Mouse (Mus musculus): ENCODE measurements at regions not wholly inside any gene's neighbourhood (a gene's known extent, or its start where the extent isn't known, plus 50 kb on each side); places are given as distances from the start of the nearest gene placed in this dataset.
A peak's percentile ranks its signal among the peaks of the same experiment; 100 is the strongest.
"Not testable (repeated sequence)": the region's sequence is repeated elsewhere in the genome, so short reads cannot be mapped to it uniquely, and the experiment has no call there.

DNA sequence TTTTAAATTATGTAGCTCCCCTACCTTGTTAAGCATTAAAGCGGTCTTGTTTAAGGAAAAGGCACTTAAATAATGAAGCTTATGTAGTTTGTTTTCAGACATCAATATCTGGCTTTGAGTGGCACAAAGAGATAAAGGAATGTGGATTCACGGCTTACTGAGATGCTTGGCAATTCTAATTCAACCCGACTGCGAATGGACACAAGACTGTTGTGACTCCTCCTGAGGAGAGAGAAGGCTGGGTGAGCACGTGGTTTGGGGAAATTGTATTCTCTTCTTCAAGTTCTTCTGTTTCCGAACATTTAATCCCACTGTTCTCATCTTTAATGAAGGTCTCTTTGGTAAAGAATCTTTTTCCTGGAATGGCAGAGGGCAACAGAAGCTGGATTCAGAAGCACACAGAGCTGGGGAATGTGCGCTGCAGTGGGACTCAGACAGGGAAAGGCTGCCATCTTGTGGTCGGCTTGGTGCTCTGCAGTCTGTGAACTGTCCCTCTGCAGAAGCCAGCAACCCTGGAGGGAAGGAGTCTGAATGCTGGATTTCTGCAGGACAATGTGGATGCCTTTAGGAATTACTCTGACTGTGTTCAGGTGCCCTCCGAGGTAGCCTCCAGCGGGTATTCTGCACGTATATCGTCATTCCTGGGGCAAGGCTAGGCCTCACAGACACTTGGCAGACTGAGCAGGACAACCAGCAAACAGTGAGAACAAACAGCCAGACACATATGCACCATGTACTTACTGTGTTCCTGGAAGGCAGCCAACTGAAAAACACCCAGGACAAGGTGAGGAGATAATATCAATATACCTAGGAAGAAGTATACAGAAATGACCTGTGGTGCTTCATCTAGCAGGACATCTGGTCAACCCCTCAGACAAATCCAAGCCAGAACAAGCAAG, 54.0 kb upstream of the Pax1 start:
- Histone ChIP-seq H3K4me3 (ENCODE audit: low read length) (no peak overlapping the region), H3K27ac (ENCODE audit: low read depth, low read length) (no peak overlapping the region), H3K4me2 (ENCODE audit: low read length) (peak overlapping the region; percentile 22; the same call in 1 of the 2 replicates), H3K9me3 (ENCODE audit: control insufficient read depth, low read length) (no peaks in the 10 kb centered on the region), H3K36me3 (ENCODE audit: control insufficient read depth, insufficient read depth, low read length) (no peaks in the 10 kb centered on the region), H3K9ac (ENCODE audit: low read depth, low read length) (no peak overlapping the region), H3K4me1 (ENCODE audit: control insufficient read depth, insufficient read depth, low read depth, low read length) (no peaks in the 10 kb centered on the region), H3K27me3 (replicated peaks; ENCODE audit: control insufficient read depth, insufficient read depth, low read length) (peaks cover 18% of the 10 kb centered on the region)
- 15% methylated on average over 12 of the region's 12 CpGs for WGBS
- ATAC-seq = peak; percentile 97

GRCm38 (mm10) chr2:147306728-147307127, 55.0 kb upstream of the Pax1 start:
- H3K4me3 ChIP-seq (ENCODE audit: low read length) = no peak overlapping the region
- 87% methylated on average over 6 of the region's 6 CpGs for WGBS
- H3K36me3 ChIP-seq (ENCODE audit: control insufficient read depth, insufficient read depth, low read length) = no peaks in the 10 kb centered on the region
- peaks cover 18% of the 10 kb centered on the region for H3K27me3 ChIP-seq (replicated peaks; ENCODE audit: control insufficient read depth, insufficient read depth, low read length)
- ATAC-seq = no peak
- no peak overlapping the region for H3K9ac ChIP-seq (ENCODE audit: low read depth, low read length)
- H3K4me1 ChIP-seq (ENCODE audit: control insufficient read depth, insufficient read depth, low read depth, low read length) = no peaks in the 10 kb centered on the region
- H3K27ac ChIP-seq (ENCODE audit: low read depth, low read length) = no peak overlapping the region
- no peak overlapping the region for H3K4me2 ChIP-seq (ENCODE audit: low read length)
- H3K9me3 ChIP-seq (ENCODE audit: control insufficient read depth, low read length) = no peaks in the 10 kb centered on the region

DNA sequence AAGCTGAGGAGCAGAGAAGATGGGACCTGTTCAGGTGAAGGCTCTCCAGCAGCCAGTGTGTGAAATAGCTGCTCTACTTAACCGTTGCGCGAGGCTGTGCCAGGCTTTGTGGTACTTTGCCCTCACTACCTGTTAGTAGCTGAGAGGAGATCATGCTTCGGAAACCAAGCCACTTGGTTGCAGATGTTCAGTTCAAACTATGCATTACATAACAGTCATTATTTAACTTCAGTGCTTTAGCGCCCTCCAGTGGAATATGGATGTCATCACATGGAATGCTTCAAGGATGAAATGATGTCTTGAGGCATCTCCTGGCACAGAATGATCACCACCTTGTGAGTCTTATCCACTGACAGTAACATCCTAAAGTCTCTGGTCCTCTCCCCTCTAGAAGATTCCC, 56.5 kb upstream of the Pax1 start:
- Histone ChIP-seq H3K27ac (ENCODE audit: low read depth, low read length) (no peak overlapping the region), H3K36me3 (ENCODE audit: control insufficient read depth, insufficient read depth, low read length) (no peaks in the 10 kb centered on the region), H3K4me3 (ENCODE audit: low read length) (no peak overlapping the region), H3K4me2 (ENCODE audit: low read length) (no peak overlapping the region), H3K9ac (ENCODE audit: low read depth, low read length) (no peak overlapping the region), H3K27me3 (replicated peaks; ENCODE audit: control insufficient read depth, insufficient read depth, low read length) (peaks cover 16% of the 10 kb centered on the region), H3K9me3 (ENCODE audit: control insufficient read depth, low read length) (no peaks in the 10 kb centered on the region), H3K4me1 (ENCODE audit: control insufficient read depth, insufficient read depth, low read depth, low read length) (no peaks in the 10 kb centered on the region)
- ATAC-seq = no peak; the same call in 1 of the 2 replicates
- 28% methylated on average over 5 of the region's 5 CpGs for WGBS

DNA sequence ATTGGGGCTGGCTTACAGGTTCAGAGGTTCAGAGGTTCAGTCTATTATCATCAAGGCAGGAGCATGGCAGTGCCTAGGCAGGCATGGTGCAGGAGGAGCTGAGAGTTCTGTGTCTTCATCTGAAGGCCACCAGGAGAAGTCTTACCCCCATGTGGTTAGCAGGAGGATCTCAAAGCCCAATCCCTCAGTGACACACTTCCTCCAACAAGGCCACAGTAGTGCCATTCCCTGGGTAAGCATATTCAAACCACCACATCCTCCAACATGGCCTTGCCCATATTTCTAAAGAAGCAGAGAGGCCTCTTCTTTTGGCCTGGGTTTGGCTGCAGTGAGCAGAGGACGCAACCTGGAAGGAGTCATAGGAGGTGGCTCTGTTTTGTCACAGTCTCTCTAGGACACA, 61.2 kb upstream of the Pax1 start:
- Histone ChIP-seq H3K4me1 (ENCODE audit: control insufficient read depth, insufficient read depth, low read depth, low read length) (peaks cover 13% of the 10 kb centered on the region; the same call in 1 of the 2 replicates), H3K27ac (ENCODE audit: low read depth, low read length) (no peak overlapping the region), H3K9me3 (ENCODE audit: control insufficient read depth, low read length) (no peaks in the 10 kb centered on the region), H3K36me3 (ENCODE audit: control insufficient read depth, insufficient read depth, low read length) (no peaks in the 10 kb centered on the region), H3K4me2 (ENCODE audit: low read length) (no peak overlapping the region), H3K27me3 (replicated peaks; ENCODE audit: control insufficient read depth, insufficient read depth, low read length) (peaks cover 2% of the 10 kb centered on the region; the same call in 1 of the 2 replicates), H3K9ac (ENCODE audit: low read depth, low read length) (no peak overlapping the region), H3K4me3 (ENCODE audit: low read length) (no peak overlapping the region)
- no peak for ATAC-seq
- 95% methylated on average over 1 of the region's 1 CpGs for WGBS

DNA sequence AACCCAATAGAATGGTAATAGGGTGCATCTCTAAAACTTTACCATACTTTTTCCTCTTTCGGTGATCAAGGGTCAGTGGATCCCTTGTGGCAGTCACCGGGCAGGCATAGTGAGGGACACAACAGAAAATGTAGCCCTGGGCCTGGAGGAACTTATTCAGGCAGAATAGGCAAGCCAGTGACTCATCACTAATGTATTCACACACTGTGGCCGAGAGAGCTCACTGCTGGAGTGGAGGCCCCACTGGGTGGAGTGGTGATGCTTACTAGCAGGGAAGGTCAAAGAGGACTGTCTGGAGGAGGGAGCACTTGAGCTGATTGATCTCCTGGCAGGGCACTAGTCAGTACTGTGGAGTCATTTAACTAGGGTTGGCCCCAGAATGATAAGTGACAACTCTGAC, 62.4 kb upstream of the Pax1 start:
- peaks cover 13% of the 10 kb centered on the region; the same call in 1 of the 2 replicates for H3K4me1 ChIP-seq (ENCODE audit: control insufficient read depth, insufficient read depth, low read depth, low read length)
- no peak overlapping the region for H3K4me3 ChIP-seq (ENCODE audit: low read length)
- H3K27ac ChIP-seq (ENCODE audit: low read depth, low read length) = no peak overlapping the region
- H3K27me3 ChIP-seq (replicated peaks; ENCODE audit: control insufficient read depth, insufficient read depth, low read length) = peaks cover 2% of the 10 kb centered on the region; the same call in 1 of the 2 replicates
- H3K9ac ChIP-seq (ENCODE audit: low read depth, low read length) = no peak overlapping the region
- no peak overlapping the region for H3K4me2 ChIP-seq (ENCODE audit: low read length)
- 62% methylated on average over 3 of the region's 3 CpGs for WGBS
- no peak for ATAC-seq
- no peaks in the 10 kb centered on the region for H3K9me3 ChIP-seq (ENCODE audit: control insufficient read depth, low read length)
- H3K36me3 ChIP-seq (ENCODE audit: control insufficient read depth, insufficient read depth, low read length) = no peaks in the 10 kb centered on the region

DNA sequence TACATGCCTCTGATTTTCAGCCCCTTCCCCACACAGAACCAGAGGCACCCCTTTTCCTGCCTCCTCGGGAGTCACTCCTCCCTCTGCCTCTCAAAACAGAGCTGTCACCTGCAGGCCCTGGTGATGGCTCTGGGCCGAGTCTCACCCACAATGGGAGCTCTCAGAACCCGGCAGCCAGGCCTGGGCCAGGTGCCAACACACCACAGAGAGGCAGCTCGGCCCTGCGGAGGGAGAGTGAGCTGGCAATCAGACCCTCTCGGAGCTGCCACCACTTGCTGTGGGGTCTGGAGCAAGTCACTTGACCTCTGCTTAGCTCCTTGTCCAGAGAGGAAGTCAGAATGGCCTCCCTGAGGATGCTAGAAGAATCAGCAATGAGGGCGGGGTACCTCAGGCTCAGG, 63.2 kb upstream of the Pax1 start:
- Histone ChIP-seq H3K4me2 (ENCODE audit: low read length) (no peak overlapping the region), H3K36me3 (ENCODE audit: control insufficient read depth, insufficient read depth, low read length) (no peaks in the 10 kb centered on the region), H3K4me3 (ENCODE audit: low read length) (no peak overlapping the region), H3K4me1 (ENCODE audit: control insufficient read depth, insufficient read depth, low read depth, low read length) (peaks cover 13% of the 10 kb centered on the region; the same call in 1 of the 2 replicates), H3K27me3 (replicated peaks; ENCODE audit: control insufficient read depth, insufficient read depth, low read length) (peaks cover 2% of the 10 kb centered on the region; the same call in 1 of the 2 replicates), H3K27ac (ENCODE audit: low read depth, low read length) (peak overlapping the region; percentile 64), H3K9ac (ENCODE audit: low read depth, low read length) (no peak overlapping the region), H3K9me3 (ENCODE audit: control insufficient read depth, low read length) (no peaks in the 10 kb centered on the region)
- peak; percentile 97 for ATAC-seq
- 29% methylated on average over 7 of the region's 7 CpGs for WGBS

GRCm38 (mm10) chr2:147297876-147298498, 63.7 kb upstream of the Pax1 start:
- WGBS = 62% methylated on average over 11 of the region's 11 CpGs
- Histone ChIP-seq H3K4me3 (ENCODE audit: low read length) (no peak overlapping the region), H3K9me3 (ENCODE audit: control insufficient read depth, low read length) (no peaks in the 10 kb centered on the region), H3K27ac (ENCODE audit: low read depth, low read length) (peak overlapping the region; percentile 64), H3K27me3 (replicated peaks; ENCODE audit: control insufficient read depth, insufficient read depth, low read length) (peaks cover 2% of the 10 kb centered on the region; the same call in 1 of the 2 replicates), H3K4me2 (ENCODE audit: low read length) (no peak overlapping the region), H3K4me1 (ENCODE audit: control insufficient read depth, insufficient read depth, low read depth, low read length) (peaks cover 13% of the 10 kb centered on the region; the same call in 1 of the 2 replicates), H3K36me3 (ENCODE audit: control insufficient read depth, insufficient read depth, low read length) (no peaks in the 10 kb centered on the region), H3K9ac (ENCODE audit: low read depth, low read length) (no peak overlapping the region)
- peak; percentile 80 for ATAC-seq

- not testable (repeated sequence) for ATAC-seq; H3K9me3 ChIP-seq (ENCODE audit: control insufficient read depth, low read length); H3K4me2 ChIP-seq (ENCODE audit: low read length); H3K36me3 ChIP-seq (ENCODE audit: control insufficient read depth, insufficient read depth, low read length); H3K27me3 ChIP-seq (replicated peaks; ENCODE audit: control insufficient read depth, insufficient read depth, low read length); H3K27ac ChIP-seq (ENCODE audit: low read depth, low read length); H3K4me3 ChIP-seq (ENCODE audit: low read length); H3K9ac ChIP-seq (ENCODE audit: low read depth, low read length)
- peaks cover 13% of the 10 kb centered on the region; the same call in 1 of the 2 replicates for H3K4me1 ChIP-seq (ENCODE audit: control insufficient read depth, insufficient read depth, low read depth, low read length)
- WGBS = 98% methylated on average over 2 of the region's 2 CpGs
Measured at GRCm38 (mm10) chr2:147294926-147295325, 66.8 kb upstream of the Pax1 start.

- Histone ChIP-seq H3K4me1 (ENCODE audit: control insufficient read depth, insufficient read depth, low read depth, low read length) (peaks cover 6% of the 10 kb centered on the region; the same call in 1 of the 2 replicates), H3K27me3 (replicated peaks; ENCODE audit: control insufficient read depth, insufficient read depth, low read length) (no peaks in the 10 kb centered on the region), H3K27ac (ENCODE audit: low read depth, low read length) (no peak overlapping the region), H3K4me3 (ENCODE audit: low read length) (no peak overlapping the region), H3K36me3 (ENCODE audit: control insufficient read depth, insufficient read depth, low read length) (no peaks in the 10 kb centered on the region), H3K9me3 (ENCODE audit: control insufficient read depth, low read length) (no peaks in the 10 kb centered on the region), H3K4me2 (ENCODE audit: low read length) (no peak overlapping the region), H3K9ac (ENCODE audit: low read depth, low read length) (no peak overlapping the region)
- no peak for ATAC-seq
- WGBS = 62% methylated on average over 3 of the region's 3 CpGs
Measured at GRCm38 (mm10) chr2:147293294-147293688, 68.4 kb upstream of the Pax1 start.

Measured in hindbrain, embryonic 16.5 days (tissue).